ENCODE assay signal across 14 mouse cellular contexts in genomic region chr15:103009265-103010111, GRCm38 (mm10). TPM values are rescaled to one million over a fixed set of nuclear protein-coding genes. Genes with fewer than 3 reads are reported as not detected.
DNase-seq lines count a peak whose midpoint lies in the region; ATAC-seq and TF ChIP-seq lines count a peak whose summit lies in the region.
"Had no signal": no experiment of that assay in that cellular context is flagged by ENCODE, and none has a peak within 500 bp of the region (broad histone marks: within the 10 kb centered on the region; RNA-seq: fewer than 3 reads in every experiment).

No protein-coding gene starts in this region.

- H3K27me3 ChIP-seq in CH12.LX (replicated peaks) = no peaks in the 10 kb centered on the region
- peaks cover 90% of the 10 kb centered on the region for H3K27me3 ChIP-seq in hindbrain, embryonic 15.5 days
- H3K27me3 ChIP-seq in liver, embryonic 16.5 days (ENCODE audit: control insufficient read depth, insufficient read depth, low read depth, low read length) = peaks cover 97% of the 10 kb centered on the region
- H3K27me3 ChIP-seq in forebrain, postnatal 0 days (ENCODE audit: insufficient read depth, low read length) = peaks cover 97% of the 10 kb centered on the region

- WGBS in hindbrain, embryonic 15.5 days = 1% methylated on average over 27 of the region's 27 CpGs
- 3% methylated on average over 27 of the region's 27 CpGs for WGBS in liver, embryonic 16.5 days (ENCODE audit: insufficient replicate concordance)
- 1% methylated on average over 27 of the region's 27 CpGs for WGBS in forebrain, postnatal 0 days

- no peaks in the 10 kb centered on the region for H3K79me2 ChIP-seq in CH12.LX (replicated peaks; ENCODE audit: control insufficient read depth, extremely low read depth, insufficient read depth, poor library complexity, severe bottlenecking)

- no peak for TF ChIP-seq POLR2A in CH12.LX (IDR thresholded peaks at IDR 0.05; ENCODE audit: low read depth, low read length)

- no peaks in the 10 kb centered on the region for H3K36me3 ChIP-seq in CH12.LX (replicated peaks in 1 of 2; ENCODE audit: control insufficient read depth in 1 of 2, insufficient read depth in 1 of 2, low read length in 1 of 2)
- no peaks in the 10 kb centered on the region for H3K36me3 ChIP-seq in hindbrain, embryonic 15.5 days
- H3K36me3 ChIP-seq in liver, embryonic 16.5 days (ENCODE audit: control insufficient read depth, insufficient read depth) = no peaks in the 10 kb centered on the region
- no peaks in the 10 kb centered on the region for H3K36me3 ChIP-seq in forebrain, postnatal 0 days (ENCODE audit: insufficient read depth)
- H3K36me3 ChIP-seq: heart, embryonic 13.5 days had no signal

- H3K4me3 ChIP-seq in CH12.LX (replicated peaks in 1 of 3; ENCODE audit: low read depth in 2 of 3, low read length in 2 of 3, poor library complexity in 1 of 3) = peak overlapping the region; percentile 10 to 45 (median 37)
- H3K4me3 ChIP-seq in hindbrain, embryonic 15.5 days = peak overlapping the region; percentile 20
- H3K4me3 ChIP-seq in liver, embryonic 16.5 days (ENCODE audit: low read depth, low read length) = no peak overlapping the region
- no peak overlapping the region for H3K4me3 ChIP-seq in forebrain, postnatal 0 days (ENCODE audit: low read depth, low read length)
- H3K4me3 ChIP-seq: forebrain, embryonic 13.5 days; heart, embryonic 13.5 days had no signal

- H3K4me2 ChIP-seq in CH12.LX (ENCODE audit: insufficient read depth, low read depth, poor library complexity, severe bottlenecking) = 0 out of 2 replicates have a peak overlapping the region, but pooled peaks have one; percentile 9
- peak overlapping the region; percentile 41 for H3K4me2 ChIP-seq in hindbrain, embryonic 15.5 days
- H3K4me2 ChIP-seq in liver, embryonic 16.5 days (ENCODE audit: low read depth, low read length) = 0 out of 2 replicates have a peak overlapping the region, but pooled peaks have one; percentile 14
- H3K4me2 ChIP-seq in forebrain, postnatal 0 days (ENCODE audit: low read depth) = no peak overlapping the region
- H3K4me2 ChIP-seq: forebrain, embryonic 13.5 days; heart, embryonic 13.5 days had no signal

- no peak for TF ChIP-seq EP300 in CH12.LX (IDR thresholded peaks at IDR 0.05; ENCODE audit: low read length)

- dilution Hi-C loops in CH12.LX (cut with MboI; ENCODE audit: extremely low pct_ligation_motif_present, extremely low pct_unique_long_range_greater_than_20kb, low sequenced_read_pairs) = no loop called here

- no peak for TF ChIP-seq RAD21 in CH12.LX (IDR thresholded peaks at IDR 0.05; ENCODE audit: low read depth, low read length)

- no peak overlapping the region; the same call in 1 of the 2 replicates for H3K9ac ChIP-seq in CH12.LX (ENCODE audit: insufficient read depth, low read depth)
- no peak overlapping the region for H3K9ac ChIP-seq in hindbrain, embryonic 15.5 days
- H3K9ac ChIP-seq in liver, embryonic 16.5 days (ENCODE audit: low read depth, low read length) = no peak overlapping the region
- no peak overlapping the region for H3K9ac ChIP-seq in forebrain, postnatal 0 days
- H3K9ac ChIP-seq: forebrain, embryonic 13.5 days; heart, embryonic 13.5 days had no signal

- H3K27ac ChIP-seq in CH12.LX (ENCODE audit: insufficient read depth, low read depth) = no peak overlapping the region
- H3K27ac ChIP-seq in hindbrain, embryonic 15.5 days (replicated peaks) = peak overlapping the region; percentile 37; the same call in 1 of the 2 replicates
- no peak overlapping the region for H3K27ac ChIP-seq in liver, embryonic 16.5 days (ENCODE audit: low read length)
- H3K27ac ChIP-seq in forebrain, postnatal 0 days (ENCODE audit: low read depth, low read length) = no peak overlapping the region
- H3K27ac ChIP-seq: forebrain, embryonic 13.5 days; heart, embryonic 13.5 days had no signal

- ATAC-seq in hindbrain, embryonic 15.5 days (ENCODE audit: low FRiP score, low read depth) = no peak
- no peak for ATAC-seq in liver, embryonic 16.5 days (ENCODE audit: low read depth)
- no peak for ATAC-seq in forebrain, postnatal 0 days
- ATAC-seq: forebrain, embryonic 13.5 days had no signal

- TF ChIP-seq CTCF in CH12.LX (conservative IDR thresholded peaks at IDR 0.05 in 1 of 2, IDR thresholded peaks at IDR 0.05 in 1 of 2; ENCODE audit: low read depth in 2 of 2, low read length in 2 of 2) = no peak
- no peak for TF ChIP-seq CTCF in forebrain, postnatal 0 days (IDR thresholded peaks at IDR 0.05; ENCODE audit: low read depth)

- peaks cover 4% of the 10 kb centered on the region for H3K9me3 ChIP-seq in CH12.LX (replicated peaks; ENCODE audit: low read length)
- H3K9me3 ChIP-seq in hindbrain, embryonic 15.5 days = no peaks in the 10 kb centered on the region
- H3K9me3 ChIP-seq in liver, embryonic 16.5 days (replicated peaks; ENCODE audit: control insufficient read depth, low read length) = no peaks in the 10 kb centered on the region
- 0 out of 2 replicates have a peak, but pooled peaks cover 3% of the 10 kb centered on the region for H3K9me3 ChIP-seq in forebrain, postnatal 0 days (ENCODE audit: low read length)
- H3K9me3 ChIP-seq: forebrain, embryonic 13.5 days; heart, embryonic 13.5 days had no signal

- DNase-seq in embryo, embryonic 10.5 days (ENCODE audit: low spot score) = peak; percentile 79
- DNase-seq in embryo, embryonic 9.5 days (ENCODE audit: extremely low spot score) = no peak
- DNase-seq in CH12.LX (ENCODE audit: extremely low read depth) = peak; percentile 57
- DNase-seq in forebrain, postnatal 0 days = no peak
- DNase-seq in layer of hippocampus, adult 18-20 months (ENCODE audit: low spot score in 2 of 2) = no peak
- DNase-seq in urinary bladder, postnatal 10 days (ENCODE audit: low spot score) = no peak
- DNase-seq: B cell, adult 2 months; cerebellum, postnatal 25 days; lung, postnatal 36 days had no signal

- H3K4me1 ChIP-seq in CH12.LX (ENCODE audit: control insufficient read depth in 1 of 2, insufficient read depth in 2 of 2) = peaks cover 6 to 56% of the 10 kb centered on the region in 2 experiments; a peak in 3 of 4 replicates
- H3K4me1 ChIP-seq in hindbrain, embryonic 15.5 days (replicated peaks) = peaks cover 10% of the 10 kb centered on the region
- H3K4me1 ChIP-seq in liver, embryonic 16.5 days (ENCODE audit: control insufficient read depth, low read depth, low read length) = no peaks in the 10 kb centered on the region
- no peaks in the 10 kb centered on the region for H3K4me1 ChIP-seq in forebrain, postnatal 0 days (ENCODE audit: insufficient read depth)

- in situ Hi-C loops in CH12.LX (cut with MboI; ENCODE audit: low pct_ligation_motif_present, low pct_unique_long_range_greater_than_20kb, low sequenced_read_pairs) = loop anchor here (10.0 kb wide), 1 partner anchor 165 kb away; no protein-coding TSS in a partner anchor

TF ChIP-seq in CH12.LX, 34 proteins besides CTCF, POLR2A, EP300 and RAD21 (continues in another document):
- no peak for TF ChIP-seq RCOR1 (conservative IDR thresholded peaks at IDR 0.05; ENCODE audit: low read depth, low read length)

RNA-seq across cellular contexts. Expression of gene Hoxc4, which starts 9.2 kb away (rescaled TPM):
- total RNA-seq in CH12.LX (2012; rRNA removed) (5.7 and 7.8 TPM in 2 replicates), CH12.LX (2014; rRNA removed) (8.6 and 10.4 TPM in 2 replicates)
- 31.7 and 37.0 TPM in 2 replicates for polyA plus RNA-seq in CH12.LX (2012; ENCODE audit: insufficient read length, low read depth)
- 56.8 and 63.8 TPM in 2 replicates for polyA plus RNA-seq in hindbrain, embryonic 15.5 days (2015; fragmentation: Nextera tagmentation; extraction: Ambion mirVana)
- 0.09 and 0.15 TPM in 2 replicates for polyA plus RNA-seq in liver, embryonic 16.5 days (2015; fragmentation: Nextera tagmentation; extraction: Ambion mirVana)
- total RNA-seq in forebrain, postnatal 0 days (2014; rRNA removed) = not detected in 2 replicates
- polyA plus RNA-seq in forebrain, postnatal 0 days (2015; fragmentation: Nextera tagmentation; extraction: Ambion mirVana) = not detected in 2 replicates
- not detected for total RNA-seq in layer of hippocampus, adult 18-20 months (2021)
- total RNA-seq: neutrophil, adult 5-6 weeks had no signal
- polyA plus RNA-seq: forebrain, embryonic 13.5 days had no signal

RNA-seq across cellular contexts. Expression of gene Hoxc6, which starts 11.4 kb away (rescaled TPM):
- total RNA-seq in CH12.LX (2012; rRNA removed) = 0.42 and 0.76 TPM in 2 replicates
- total RNA-seq in CH12.LX (2014; rRNA removed) = 0.59 and 0.79 TPM in 2 replicates
- polyA plus RNA-seq in CH12.LX (2012; ENCODE audit: insufficient read length, low read depth) = 2.9 and 4.5 TPM in 2 replicates
- polyA plus RNA-seq in hindbrain, embryonic 15.5 days (2015; fragmentation: Nextera tagmentation; extraction: Ambion mirVana) = 7.4 and 13.1 TPM in 2 replicates
- polyA plus RNA-seq in liver, embryonic 16.5 days (2015; fragmentation: Nextera tagmentation; extraction: Ambion mirVana) = 0.07 TPM in 1 of 2 replicates, not detected in the other
- not detected in 2 replicates for total RNA-seq in forebrain, postnatal 0 days (2014; rRNA removed)
- polyA plus RNA-seq in forebrain, postnatal 0 days (2015; fragmentation: Nextera tagmentation; extraction: Ambion mirVana) = not detected in 2 replicates
- not detected for total RNA-seq in layer of hippocampus, adult 18-20 months (2021)
- total RNA-seq: neutrophil, adult 5-6 weeks had no signal
- polyA plus RNA-seq: forebrain, embryonic 13.5 days had no signal

RNA-seq across cellular contexts. Expression of gene Hoxc8, which starts 19.1 kb away (rescaled TPM):
- total RNA-seq in CH12.LX (2012; rRNA removed) (not detected in 2 replicates), CH12.LX (2014; rRNA removed) (not detected in 2 replicates)
- polyA plus RNA-seq in CH12.LX (2012; ENCODE audit: insufficient read length, low read depth) = not detected in 2 replicates
- polyA plus RNA-seq in hindbrain, embryonic 15.5 days (2015; fragmentation: Nextera tagmentation; extraction: Ambion mirVana) = 2.3 and 16.6 TPM in 2 replicates
- not detected in 2 replicates for polyA plus RNA-seq in liver, embryonic 16.5 days (2015; fragmentation: Nextera tagmentation; extraction: Ambion mirVana)
- not detected in 2 replicates for total RNA-seq in forebrain, postnatal 0 days (2014; rRNA removed)
- not detected in 2 replicates for polyA plus RNA-seq in forebrain, postnatal 0 days (2015; fragmentation: Nextera tagmentation; extraction: Ambion mirVana)
- not detected for total RNA-seq in layer of hippocampus, adult 18-20 months (2021)
- total RNA-seq: neutrophil, adult 5-6 weeks had no signal
- polyA plus RNA-seq: forebrain, embryonic 13.5 days; heart, embryonic 13.5 days had no signal

RNA-seq across cellular contexts. Expression of gene Hoxc9, which starts 33.2 kb away (rescaled TPM):
- total RNA-seq in CH12.LX (2012; rRNA removed) = not detected in 2 replicates
- total RNA-seq in CH12.LX (2014; rRNA removed) = 0.12 TPM in 1 of 2 replicates, not detected in the other
- polyA plus RNA-seq in CH12.LX (2012; ENCODE audit: insufficient read length, low read depth) = 0.20 and 0.26 TPM in 2 replicates
- polyA plus RNA-seq in hindbrain, embryonic 15.5 days (2015; fragmentation: Nextera tagmentation; extraction: Ambion mirVana) = 0.30 TPM in 1 of 2 replicates, not detected in the other
- polyA plus RNA-seq in liver, embryonic 16.5 days (2015; fragmentation: Nextera tagmentation; extraction: Ambion mirVana) = not detected in 2 replicates
- total RNA-seq in forebrain, postnatal 0 days (2014; rRNA removed) = not detected in 2 replicates
- polyA plus RNA-seq in forebrain, postnatal 0 days (2015; fragmentation: Nextera tagmentation; extraction: Ambion mirVana) = not detected in 2 replicates
- total RNA-seq in layer of hippocampus, adult 18-20 months (2021) = not detected
- total RNA-seq: neutrophil, adult 5-6 weeks had no signal
- polyA plus RNA-seq: forebrain, embryonic 13.5 days; heart, embryonic 13.5 days had no signal

RNA-seq across cellular contexts. Expression of gene Hoxc5, which starts 42.2 kb away (rescaled TPM):
- not detected in 2 replicates for total RNA-seq in CH12.LX (2012; rRNA removed)
- 0.15 TPM in 1 of 2 replicates, not detected in the other for total RNA-seq in CH12.LX (2014; rRNA removed)
- polyA plus RNA-seq in CH12.LX (2012; ENCODE audit: insufficient read length, low read depth) = 0.16 and 0.22 TPM in 2 replicates
- polyA plus RNA-seq in hindbrain, embryonic 15.5 days (2015; fragmentation: Nextera tagmentation; extraction: Ambion mirVana) = 20.1 and 22.0 TPM in 2 replicates
- 0.06 and 0.09 TPM in 2 replicates for polyA plus RNA-seq in liver, embryonic 16.5 days (2015; fragmentation: Nextera tagmentation; extraction: Ambion mirVana)
- total RNA-seq in forebrain, postnatal 0 days (2014; rRNA removed) = not detected in 2 replicates
- not detected in 2 replicates for polyA plus RNA-seq in forebrain, postnatal 0 days (2015; fragmentation: Nextera tagmentation; extraction: Ambion mirVana)
- not detected for total RNA-seq in layer of hippocampus, adult 18-20 months (2021)
- total RNA-seq: neutrophil, adult 5-6 weeks had no signal
- polyA plus RNA-seq: forebrain, embryonic 13.5 days had no signal

Comparison
In these comparisons a context has a peak if more than half of its experiments do, and no peak if none do; other contexts are left out.
1. DNase-seq: peak in embryo, embryonic 10.5 days (single experiment) and CH12.LX (single experiment); none in embryo, embryonic 9.5 days (single experiment), forebrain, postnatal 0 days (single experiment), layer of hippocampus, adult 18-20 months (0 of 2) and urinary bladder, postnatal 10 days (single experiment).
2. H3K4me3 ChIP-seq: peak in CH12.LX (3 of 3) and hindbrain, embryonic 15.5 days (single experiment); none in liver, embryonic 16.5 days (single experiment) and forebrain, postnatal 0 days (single experiment).
3. RNA of gene Hoxc4, which starts 9.2 kb away (polyA plus RNA-seq): 56.8 to 63.8 TPM in hindbrain, embryonic 15.5 days and 31.7 to 37.0 TPM in CH12.LX; 0.09 to 0.15 TPM in liver, embryonic 16.5 days and not detected in forebrain, postnatal 0 days; every median in the first group is over 10 times any median in the second.